Mouse (Mus musculus) cerebellum, postnatal 14 days (tissue): ENCODE measurements at regions not wholly inside any gene's neighbourhood (a gene's known extent, or its start where the extent isn't known, plus 50 kb on each side); places are given as distances from the start of the nearest gene placed in this dataset.
A peak's percentile ranks its signal among the peaks of the same experiment; 100 is the strongest.

Source experiments
- DNase-seq, 2 experiments: peaks; one replicate each; pipeline ENCODE4 v3.0.0; 2021; ENCODE audit warnings: mixed read lengths in 2 of 2

DNA sequence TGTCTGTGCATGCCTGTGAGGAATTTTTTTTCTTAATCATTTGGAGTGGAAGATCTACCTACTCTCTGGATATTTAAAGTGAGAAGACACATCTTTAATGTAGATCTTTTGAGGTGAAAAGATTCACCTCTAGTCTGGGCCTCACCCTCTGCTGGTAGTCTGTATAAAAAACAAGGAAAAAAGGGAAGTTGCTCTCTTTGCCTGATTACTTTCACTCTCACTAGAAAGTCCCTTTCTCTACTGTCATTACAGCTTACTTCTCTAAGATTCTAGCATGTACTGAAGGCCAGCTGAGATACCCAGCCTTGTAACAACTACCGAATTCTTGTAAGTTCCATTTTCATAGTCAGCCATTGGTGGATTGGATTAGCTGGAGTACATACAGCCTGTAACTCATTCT is 3791.9 kb downstream of the 9330182O14Rik start:
- DNase-seq: no peak

GRCm38 (mm10) chr15:43933608-43934007 is 3799.4 kb downstream of the 9330182O14Rik start:
- no peak for DNase-seq

- DNase-seq: peak; percentile 58 to 69
These were observed 3806.3 kb downstream of the 9330182O14Rik start for GRCm38 (mm10) chr15:43940424-43940823.

DNA sequence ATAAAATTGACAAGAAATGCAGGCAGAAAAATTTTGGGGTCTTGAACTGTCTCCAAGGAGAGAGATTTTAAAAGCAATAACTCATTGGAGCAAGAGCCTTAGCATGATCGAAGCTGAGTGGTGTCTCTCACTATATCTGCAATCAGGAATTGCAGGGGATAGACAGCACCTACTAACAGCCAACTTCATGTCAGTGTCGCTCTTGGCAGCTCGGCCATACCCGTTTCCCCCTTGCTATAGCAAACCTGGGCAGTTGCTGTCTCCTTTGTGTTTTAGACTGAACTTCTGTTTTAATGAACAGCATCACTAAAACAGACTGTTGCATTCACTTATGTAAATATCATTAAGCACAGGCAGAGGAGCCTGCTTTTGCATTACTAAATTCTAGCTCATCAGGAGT is 3806.7 kb downstream of the 9330182O14Rik start:
- no peak for DNase-seq

GRCm38 (mm10) chr15:43942002-43942660 is 3808.0 kb downstream of the 9330182O14Rik start:
- DNase-seq: no peak

GRCm38 (mm10) chr15:43984991-43985390 is 3850.8 kb downstream of the 9330182O14Rik start:
- DNase-seq: no peak

GRCm38 (mm10) chr15:43991229-43991628 is 3857.1 kb downstream of the 9330182O14Rik start:
- peak; percentile 37 to 53 for DNase-seq

GRCm38 (mm10) chr15:43992936-43993335 is 3858.8 kb downstream of the 9330182O14Rik start:
- no peak for DNase-seq

DNA sequence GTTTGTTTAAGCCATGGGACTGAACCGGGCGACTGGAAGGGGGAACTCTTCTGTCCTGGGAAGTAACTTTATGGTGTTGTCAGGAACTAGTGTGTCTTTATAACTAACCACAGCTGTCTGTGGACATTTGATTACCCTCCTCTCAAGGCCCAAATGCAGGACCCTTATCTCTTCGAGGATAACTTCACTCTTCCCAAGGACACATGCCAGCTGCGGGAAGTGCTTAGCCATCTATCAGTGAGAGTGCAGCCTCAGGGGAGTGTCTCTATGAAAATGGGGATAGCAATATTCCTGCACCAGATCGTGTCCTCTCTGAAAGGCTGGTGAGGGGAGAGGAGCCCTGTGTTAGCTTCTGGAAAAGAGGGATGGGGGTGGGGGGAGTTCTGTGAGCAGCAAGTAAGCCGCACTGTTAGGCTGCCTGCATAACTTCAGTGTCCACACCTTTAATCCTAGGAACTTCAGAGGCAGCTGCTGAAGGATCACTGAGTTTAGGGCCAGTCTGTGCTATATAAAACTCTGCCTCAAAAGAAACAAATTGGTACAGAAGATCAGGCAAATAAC is 3892.4 kb downstream of the 9330182O14Rik start:
- DNase-seq: no peak

DNA sequence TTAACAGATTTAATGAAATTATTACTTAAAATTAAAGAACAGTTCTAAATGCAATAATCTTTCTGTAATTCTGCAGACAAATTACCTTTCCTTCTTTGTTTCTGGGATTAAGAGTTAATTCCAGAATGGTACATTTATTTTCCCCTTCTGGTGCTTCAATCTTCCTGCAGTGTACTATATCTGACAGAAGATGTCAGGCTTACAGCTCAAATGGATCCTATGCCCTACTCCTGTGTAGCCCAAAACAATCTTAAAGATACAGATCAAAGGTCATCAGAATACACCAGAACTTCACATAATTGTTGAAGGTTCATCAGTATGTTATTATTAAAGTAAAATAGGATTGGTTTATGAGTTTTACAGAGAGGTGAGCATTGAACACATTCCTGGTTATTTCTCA is 3901.7 kb downstream of the 9330182O14Rik start:
- DNase-seq: peak; percentile 9 to 34

DNA sequence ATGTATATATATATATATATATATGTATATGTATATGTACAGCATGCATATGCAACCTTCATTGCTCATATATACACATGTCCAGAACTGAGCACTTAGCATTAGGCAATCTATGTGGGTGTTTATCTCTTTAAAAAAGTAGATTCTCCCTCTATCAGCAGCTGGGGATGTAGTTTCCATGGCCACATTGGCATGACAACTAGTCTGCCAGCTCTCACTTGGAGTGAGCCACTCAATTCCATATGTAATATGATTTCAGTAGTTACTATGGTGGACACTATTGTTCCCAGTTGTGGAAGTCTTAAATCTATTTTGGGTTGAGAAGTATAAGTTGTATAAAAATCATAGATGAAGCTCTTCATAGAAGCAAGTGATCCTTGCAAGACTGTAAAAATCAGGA is 3903.7 kb downstream of the 9330182O14Rik start:
- DNase-seq: no peak

DNA sequence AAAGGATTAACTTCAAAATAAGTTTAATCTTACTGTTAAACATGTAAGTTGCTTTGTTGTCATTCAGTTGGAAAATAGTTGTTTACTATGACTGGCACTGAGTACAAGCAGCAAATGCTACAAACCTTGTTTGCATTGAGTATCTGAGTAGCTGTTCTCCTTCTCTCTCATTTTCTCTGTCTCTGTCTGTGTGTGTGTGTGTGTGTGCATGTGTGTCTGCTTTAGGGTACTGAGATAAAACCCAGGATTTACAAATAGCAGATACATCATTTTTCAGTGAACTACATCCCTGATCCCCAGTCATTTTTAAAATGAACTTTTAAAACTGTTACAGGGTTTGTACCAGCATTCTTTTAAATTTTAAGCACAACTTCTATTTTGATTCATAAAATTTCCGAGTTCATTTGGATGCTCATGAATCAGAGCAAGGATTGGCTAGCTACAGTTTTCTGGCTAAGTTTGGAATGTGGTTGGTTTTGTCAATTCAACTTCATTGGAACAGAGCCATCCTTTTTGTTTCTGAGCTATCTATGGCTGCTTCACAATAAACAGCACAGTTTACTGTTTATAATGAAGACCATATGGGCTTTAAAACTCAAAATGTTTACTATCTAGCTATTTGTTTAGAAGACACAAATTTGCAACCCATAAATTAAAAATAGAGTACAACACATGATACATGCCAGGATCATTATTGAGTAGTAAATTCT is 3916.6 kb downstream of the 9330182O14Rik start:
- no peak for DNase-seq

DNA sequence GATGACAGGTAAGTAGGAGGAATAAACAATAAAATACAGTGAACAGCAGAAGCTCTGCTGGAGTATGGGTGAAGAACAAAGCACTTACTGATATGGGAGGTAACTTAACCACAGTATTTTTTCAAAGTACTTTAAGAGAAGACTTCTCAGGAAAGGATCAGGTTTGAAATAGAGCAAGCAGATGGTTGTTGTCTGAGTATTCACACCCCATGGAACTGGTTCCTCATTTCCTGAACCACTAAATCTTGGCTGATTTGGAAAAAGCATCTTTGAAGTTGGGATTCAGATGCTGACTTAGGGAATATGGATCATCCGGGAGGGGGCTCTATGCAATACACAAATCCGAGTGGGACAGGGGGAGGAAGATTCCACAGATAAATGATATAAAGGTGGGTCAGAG is 3930.7 kb downstream of the 9330182O14Rik start:
- DNase-seq: no peak

GRCm38 (mm10) chr15:44083680-44084079 is 3949.5 kb downstream of the 9330182O14Rik start:
- no peak for DNase-seq

GRCm38 (mm10) chr15:44112328-44112944 is 3978.3 kb downstream of the 9330182O14Rik start:
- DNase-seq: peak; percentile 75 to 84

DNA sequence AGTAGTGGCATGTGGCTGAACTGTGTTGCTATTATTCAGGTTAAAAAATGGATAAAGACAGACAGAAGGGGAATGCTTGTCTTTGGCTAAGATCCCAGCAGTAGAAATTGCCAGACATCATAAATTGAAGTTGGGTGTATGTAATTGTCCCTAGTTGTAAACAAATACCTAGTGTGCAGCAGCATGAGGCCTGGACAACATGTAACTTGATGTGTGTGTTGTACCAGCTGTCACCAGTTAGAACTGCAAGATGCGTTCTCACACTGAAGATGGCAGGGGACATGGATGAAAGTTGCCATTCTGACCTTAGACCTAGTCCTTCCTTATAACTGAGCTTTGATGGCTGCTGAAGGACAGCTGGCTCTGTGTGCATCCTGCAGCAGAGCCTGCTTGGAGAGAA is 4000.0 kb downstream of the 9330182O14Rik start:
- peak in 1 of 2 experiments; percentile 41 for DNase-seq
